ENCODE assay signal across 8 mouse cellular contexts in genomic region chr2:127207547-127208451, GRCm38 (mm10). TPM values are rescaled to one million over a fixed set of nuclear protein-coding genes. Genes with fewer than 3 reads are reported as not detected.
DNase-seq lines count a peak whose midpoint lies in the region; ATAC-seq lines count a peak whose summit lies in the region.

TSS of gene 1810024B03Rik (minus strand) at chr2:127208280.
TSS of gene Snrnp200 (plus strand) at chr2:127208386.

- peak within 1 kb of the TSS; percentile 85 for H3K4me3 ChIP-seq in brown adipose tissue, adult 24 weeks (ENCODE audit: insufficient read depth, low read depth, low read length)
- peak within 1 kb of the TSS; percentile 95 for H3K4me3 ChIP-seq in heart, embryonic 13.5 days
- H3K4me3 ChIP-seq in liver, embryonic 12.5 days, result peak within 1 kb of the TSS; percentile 94
- peak within 1 kb of the TSS; percentile 94 for H3K4me3 ChIP-seq in stomach, embryonic 15.5 days (replicated peaks)

- no peaks in the 10 kb centered on the region for H3K9me3 ChIP-seq in heart, embryonic 13.5 days
- no peaks in the 10 kb centered on the region for H3K9me3 ChIP-seq in liver, embryonic 12.5 days (replicated peaks)
- no peaks in the 10 kb centered on the region for H3K9me3 ChIP-seq in stomach, embryonic 15.5 days

- peak within 1 kb of the TSS; percentile 91 for H3K4me2 ChIP-seq in heart, embryonic 13.5 days
- H3K4me2 ChIP-seq in liver, embryonic 12.5 days, result peak within 1 kb of the TSS; percentile 87
- H3K4me2 ChIP-seq in stomach, embryonic 15.5 days, result peak within 1 kb of the TSS; percentile 82

- peaks cover 34% of the 10 kb centered on the region for H3K36me3 ChIP-seq in heart, embryonic 13.5 days
- H3K36me3 ChIP-seq in liver, embryonic 12.5 days, result peaks cover 44% of the 10 kb centered on the region
- peaks cover 24% of the 10 kb centered on the region for H3K36me3 ChIP-seq in stomach, embryonic 15.5 days

- no peaks in the 10 kb centered on the region for H3K27me3 ChIP-seq in heart, embryonic 13.5 days (replicated peaks)
- no peaks in the 10 kb centered on the region for H3K27me3 ChIP-seq in liver, embryonic 12.5 days (replicated peaks)
- H3K27me3 ChIP-seq in stomach, embryonic 15.5 days (replicated peaks), result no peaks in the 10 kb centered on the region

- ATAC-seq in heart, embryonic 13.5 days (ENCODE audit: extremely low read depth, insufficient number of reproducible peaks, low FRiP score, low TSS enrichment), result peak; percentile 84; the same call in 1 of the 2 replicates
- ATAC-seq in liver, embryonic 12.5 days, result peak; percentile 97
- peak; percentile 99 for ATAC-seq in stomach, embryonic 15.5 days (ENCODE audit: insufficient read depth, low FRiP score, low read depth)

- H3K27ac ChIP-seq in brown adipose tissue, adult 24 weeks (replicated peaks; ENCODE audit: low read depth, low read length), result peak within 1 kb of the TSS; percentile 69
- peak within 1 kb of the TSS; percentile 72 for H3K27ac ChIP-seq in heart, embryonic 13.5 days (replicated peaks)
- H3K27ac ChIP-seq in liver, embryonic 12.5 days, result peak within 1 kb of the TSS; percentile 84
- peak within 1 kb of the TSS; percentile 73 for H3K27ac ChIP-seq in stomach, embryonic 15.5 days

- 13% methylated on average over 36 of the region's 36 CpGs for WGBS in heart, embryonic 13.5 days
- 7% methylated on average over 36 of the region's 36 CpGs for WGBS in liver, embryonic 12.5 days (ENCODE audit: insufficient replicate concordance)
- 9% methylated on average over 36 of the region's 36 CpGs for WGBS in stomach, embryonic 15.5 days

- H3K4me1 ChIP-seq in brown adipose tissue, adult 24 weeks (ENCODE audit: control insufficient read depth, insufficient read depth, insufficient read length, low read length), result peaks cover 3% of the 10 kb centered on the region; the same call in 1 of the 2 replicates
- H3K4me1 ChIP-seq in heart, embryonic 13.5 days, result peaks cover 20% of the 10 kb centered on the region
- H3K4me1 ChIP-seq in liver, embryonic 12.5 days, result peaks cover 22% of the 10 kb centered on the region
- H3K4me1 ChIP-seq in stomach, embryonic 15.5 days, result peaks cover 3% of the 10 kb centered on the region; the same call in 1 of the 2 replicates

- DNase-seq in CD4-positive, CD25-positive, alpha-beta regulatory T cell, adult 2 months (ENCODE audit: low read depth, low spot score), result peak; percentile 96
- DNase-seq in fat pad, adult 2 months (ENCODE audit: extremely low read depth, low read depth, low spot score), result peak; percentile 81
- DNase-seq in kidney, postnatal 10 days, result peak; percentile 96
- DNase-seq in natural killer cell, adult 2 months (ENCODE audit: low spot score in 2 of 2), result peak; percentile 94 to 95

- H3K9ac ChIP-seq in heart, embryonic 13.5 days, result peak within 1 kb of the TSS; percentile 93
- peak within 1 kb of the TSS; percentile 89 for H3K9ac ChIP-seq in liver, embryonic 12.5 days
- peak within 1 kb of the TSS; percentile 80 for H3K9ac ChIP-seq in stomach, embryonic 15.5 days

RNA-seq across cellular contexts. Expression of gene 1810024B03Rik, which starts in this region (rescaled TPM):
- 2.3 and 2.4 TPM in 2 replicates for polyA plus RNA-seq in brown adipose tissue, adult 24 weeks (2012; ENCODE audit: insufficient read depth, insufficient read length, missing spikeins)
- polyA plus RNA-seq in heart, embryonic 13.5 days (2015; fragmentation: Nextera tagmentation; extraction: Ambion mirVana), result 1.1 and 1.4 TPM in 2 replicates
- polyA plus RNA-seq in liver, embryonic 12.5 days (2016; fragmentation: Nextera tagmentation; extraction: Ambion mirVana), result 1.6 and 1.7 TPM in 2 replicates
- 1.9 and 2.0 TPM in 2 replicates for polyA plus RNA-seq in stomach, embryonic 15.5 days (2015; fragmentation: Nextera tagmentation; extraction: Ambion mirVana)

RNA-seq across cellular contexts. Expression of gene Snrnp200, which starts in this region (rescaled TPM):
- polyA plus RNA-seq in brown adipose tissue, adult 24 weeks (2012; ENCODE audit: insufficient read depth, insufficient read length, missing spikeins), result 26.7 and 31.7 TPM in 2 replicates
- 35.2 and 38.0 TPM in 2 replicates for polyA plus RNA-seq in heart, embryonic 13.5 days (2015; fragmentation: Nextera tagmentation; extraction: Ambion mirVana)
- 48.2 and 49.0 TPM in 2 replicates for polyA plus RNA-seq in liver, embryonic 12.5 days (2016; fragmentation: Nextera tagmentation; extraction: Ambion mirVana)
- polyA plus RNA-seq in stomach, embryonic 15.5 days (2015; fragmentation: Nextera tagmentation; extraction: Ambion mirVana), result 40.3 and 47.1 TPM in 2 replicates

Comparison
In these comparisons a context has a peak if more than half of its experiments do, and no peak if none do; other contexts are left out.
1. Peak in every context shown above with its lines: DNase-seq, ATAC-seq, H3K4me3 ChIP-seq and H3K27ac ChIP-seq.